Mouse (Mus musculus) liver, embryonic 16.5 days (tissue): Measurements from ENCODE around the gene Nom1. TPM values are rescaled to one million over a fixed set of nuclear protein-coding genes. Genes with fewer than 3 reads are reported as not detected.

Source experiments
- ATAC-seq: fragments of 200-750 bp; cut with Nextera tagmentation; 2 replicates; pipeline ENCODE4 v1.8.0; 2017; ENCODE audit warnings: low read depth, mild to moderate bottlenecking, moderate number of reproducible peaks, moderate library complexity
- H3K27ac ChIP-seq: fragments of 300-500 bp; sonication (generic); 2 replicates; pipeline ENCODE4 v1.5.1; 2014; ENCODE audit warnings: mild to moderate bottlenecking, low read length
- H3K27me3 ChIP-seq: fragments of 300-500 bp; sonication (generic); 2 replicates; pipeline ENCODE4 v1.6.1; 2014; ENCODE audit warnings: low read depth, low read length, mixed read lengths; ENCODE audit not compliant: control insufficient read depth, insufficient read depth
- H3K36me3 ChIP-seq: fragments of 300-500 bp; sonication (generic); 2 replicates; pipeline ENCODE4 v1.6.1; 2014; ENCODE audit warnings: mild to moderate bottlenecking; ENCODE audit not compliant: control insufficient read depth, insufficient read depth
- H3K4me1 ChIP-seq: fragments of 300-500 bp; sonication (generic); 2 replicates; pipeline ENCODE4 v1.6.1; 2014; ENCODE audit warnings: low read depth, low read length, mixed read lengths; ENCODE audit not compliant: control insufficient read depth
- H3K4me2 ChIP-seq: fragments of 300-500 bp; sonication (generic); 2 replicates; pipeline ENCODE4 v1.6.1; 2014; ENCODE audit warnings: low read depth, low read length, mixed read lengths
- H3K4me3 ChIP-seq: fragments of 300-500 bp; sonication (generic); 2 replicates; pipeline ENCODE4 v1.5.1; 2014; ENCODE audit warnings: low read depth, mild to moderate bottlenecking, low read length
- H3K9ac ChIP-seq: fragments of 300-500 bp; sonication (generic); 2 replicates; pipeline ENCODE4 v1.6.1; 2014; ENCODE audit warnings: low read depth, low read length
- H3K9me3 ChIP-seq: fragments of 300-500 bp; sonication (generic); replicated peaks from 2 replicates; pipeline ENCODE4 v1.6.1; 2016; ENCODE audit warnings: low read length; ENCODE audit not compliant: control insufficient read depth
- WGBS: fragments of 180-500 bp; shearing (Covaris S2); extraction: QIAGEN DNeasy Blood & Tissue Kit; methylation state at CpG from one replicate; pipeline ENCODE4 v1.1.7; 2014; ENCODE audit not compliant: insufficient replicate concordance; 5-methylcytosine and 5-hydroxymethylcytosine counted together
- polyA plus RNA-seq: library from polyadenylated mRNA; unstranded; fragments of >200 nt; fragmentation: Nextera tagmentation; extraction: Ambion mirVana; gene quantifications from 2 replicates; pipeline ENCODE4 v1.2.1, GENCODE M21; 2015

Nom1 gene
- polyA plus RNA-seq, 1 experiment from 2014 or later = 12.6 TPM

DNA sequence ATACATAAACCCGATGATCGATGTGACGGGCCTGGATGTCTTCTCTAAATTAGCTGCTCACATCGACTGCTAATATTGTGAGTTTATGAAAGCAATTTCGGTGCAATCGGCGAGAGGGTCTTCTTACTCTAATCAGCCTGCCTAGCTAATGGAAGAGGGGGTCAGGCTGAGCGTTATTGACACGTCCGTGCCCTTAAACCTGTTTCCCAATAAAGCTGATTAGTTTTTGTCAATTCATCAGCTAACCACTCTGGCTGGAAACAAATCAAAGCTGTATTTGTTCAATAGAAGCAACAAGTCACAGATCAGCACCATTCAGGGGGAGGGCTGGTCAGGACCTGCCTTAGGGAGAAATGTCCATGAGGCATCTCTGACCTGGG lies 51.5 kb downstream of the Nom1 start:
- H3K9ac ChIP-seq = no peak overlapping the region
- H3K27ac ChIP-seq = no peak overlapping the region
- H3K27me3 ChIP-seq = peaks cover 84% of the 10 kb centered on the region
- no peak overlapping the region for H3K4me2 ChIP-seq
- H3K36me3 ChIP-seq = no peaks in the 10 kb centered on the region
- H3K4me3 ChIP-seq = no peak overlapping the region
- ATAC-seq = no peak
- H3K9me3 ChIP-seq = no peaks in the 10 kb centered on the region
- no peaks in the 10 kb centered on the region for H3K4me1 ChIP-seq
- WGBS = 5% methylated on average over 10 of the region's 10 CpGs

DNA sequence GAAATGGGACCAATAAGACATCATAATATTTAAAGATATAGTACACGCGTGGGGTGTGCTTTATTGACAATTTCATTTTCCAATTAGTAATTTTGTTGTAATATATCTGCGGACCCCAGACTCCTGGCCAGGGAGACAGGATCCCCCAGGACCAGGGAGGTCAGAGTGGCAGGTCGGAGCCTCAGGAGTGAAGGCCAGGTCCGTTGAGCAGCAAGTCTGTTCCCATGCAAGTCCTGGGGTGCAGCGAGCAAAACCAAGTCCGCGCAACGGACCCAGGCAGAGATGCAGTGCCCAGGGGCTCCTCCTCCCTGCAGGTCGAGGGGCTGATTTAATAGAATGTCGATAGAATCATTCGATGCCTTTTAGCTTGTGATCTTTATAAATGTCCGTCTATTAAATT lies 52.9 kb downstream of the Nom1 start:
- Histone ChIP-seq H3K4me3 (no peak overlapping the region), H3K4me2 (no peak overlapping the region), H3K27me3 (peaks cover 71% of the 10 kb centered on the region), H3K27ac (no peak overlapping the region), H3K4me1 (no peaks in the 10 kb centered on the region), H3K9ac (no peak overlapping the region), H3K36me3 (no peaks in the 10 kb centered on the region), H3K9me3 (no peaks in the 10 kb centered on the region)
- ATAC-seq = no peak
- 21% methylated on average over 13 of the region's 13 CpGs for WGBS

DNA sequence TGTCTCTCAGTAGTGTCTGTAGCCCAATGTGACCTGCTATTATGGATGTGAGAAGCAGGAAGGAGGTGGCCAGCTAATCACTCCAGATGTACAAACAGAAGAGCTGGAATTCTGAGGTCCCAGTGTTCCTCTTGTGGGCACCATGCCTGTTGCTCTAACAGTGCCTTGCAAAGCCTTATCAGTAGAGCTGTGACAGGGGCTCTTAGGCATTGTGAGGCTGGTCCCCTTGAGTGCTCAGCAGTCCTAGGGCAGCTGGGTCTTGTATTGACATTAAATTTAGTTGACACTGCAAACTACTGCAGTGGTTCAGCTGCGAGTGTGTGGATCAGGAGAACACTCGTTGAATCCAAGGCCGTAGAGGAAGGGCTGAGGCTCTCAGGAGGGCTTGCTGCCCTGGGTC lies 72.5 kb downstream of the Nom1 start:
- Histone ChIP-seq H3K4me1 (no peaks in the 10 kb centered on the region), H3K9ac (no peak overlapping the region), H3K4me3 (no peak overlapping the region), H3K36me3 (no peaks in the 10 kb centered on the region), H3K27me3 (no peaks in the 10 kb centered on the region), H3K9me3 (no peaks in the 10 kb centered on the region), H3K4me2 (no peak overlapping the region), H3K27ac (no peak overlapping the region)
- 48% methylated on average over 3 of the region's 3 CpGs for WGBS
- no peak for ATAC-seq

Other genes starting within 250 kb of the Nom1 start
- gene Rnf32, start 238.7 kb upstream of the Nom1 start, polyA plus RNA-seq = 0.11 TPM in 1 of 2 replicates, not detected in the other
- gene Lmbr1, start 56.3 kb upstream of the Nom1 start, polyA plus RNA-seq = 1.7 and 2.4 TPM in 2 replicates
- not detected in 2 replicates for gene Mnx1, start 43.8 kb downstream of the Nom1 start, polyA plus RNA-seq
- gene Ube3c, start 134.6 kb downstream of the Nom1 start, polyA plus RNA-seq = 4.3 and 4.7 TPM in 2 replicates